Mouse (Mus musculus) testis, adult 2 months (tissue): ENCODE results near the gene 9130213A22Rik. TPM values are rescaled to one million over a fixed set of nuclear protein-coding genes. Genes with fewer than 3 reads are reported as not detected.

ENCODE experiments used
- H3K27ac ChIP-seq: fragments of 200-500 bp; 2 replicates; pipeline ENCODE4 v1.5.1; 2012; ENCODE audit warnings: low read depth, low read length; ENCODE audit not compliant: control insufficient read depth, insufficient read depth
- H3K27me3 ChIP-seq: fragments of 200-500 bp; 2 replicates; pipeline ENCODE4 v1.6.1; 2012; ENCODE audit warnings: mild to moderate bottlenecking, low read length, moderate library complexity; ENCODE audit not compliant: control insufficient read depth, insufficient read depth
- H3K36me3 ChIP-seq: fragments of 200-500 bp; 2 replicates; pipeline ENCODE4 v1.6.1; 2012; ENCODE audit warnings: mild to moderate bottlenecking, low read length; ENCODE audit not compliant: control insufficient read depth, insufficient read depth
- H3K4me1 ChIP-seq: fragments of 200-500 bp; 2 replicates; pipeline ENCODE4 v1.6.1; 2012; ENCODE audit warnings: low read length; ENCODE audit not compliant: control insufficient read depth, insufficient read depth
- H3K4me3 ChIP-seq: fragments of 200-500 bp; 2 replicates; pipeline ENCODE4 v1.5.1; 2012; ENCODE audit warnings: low read depth, mild to moderate bottlenecking, low read length, moderate library complexity, mixed read lengths; ENCODE audit not compliant: control insufficient read depth
- CTCF ChIP-seq: fragments of 200-500 bp; IDR thresholded peaks from 2 replicates; pipeline ENCODE4 v1.5.1; 2012; ENCODE audit warnings: low read depth, mild to moderate bottlenecking, inconsistent platforms, low read length, moderate library complexity; ENCODE audit not compliant: control insufficient read depth, insufficient read depth, insufficient replicate concordance
- POLR2A ChIP-seq: fragments of 200-500 bp; IDR thresholded peaks from 2 replicates; pipeline ENCODE4 v1.6.1; 2012; ENCODE audit warnings: low read depth, mild to moderate bottlenecking, inconsistent platforms, low read length, moderate library complexity; ENCODE audit not compliant: control insufficient read depth
- polyA plus RNA-seq: library from polyadenylated mRNA; depleted of rRNA; stranded (reverse); fragments of >200 nt; gene quantifications from 2 replicates; pipeline ENCODE4 v1.2.3, GENCODE M21; 2012

Gene 9130213A22Rik
- polyA plus RNA-seq, 1 experiment = 0.28 TPM

DNA sequence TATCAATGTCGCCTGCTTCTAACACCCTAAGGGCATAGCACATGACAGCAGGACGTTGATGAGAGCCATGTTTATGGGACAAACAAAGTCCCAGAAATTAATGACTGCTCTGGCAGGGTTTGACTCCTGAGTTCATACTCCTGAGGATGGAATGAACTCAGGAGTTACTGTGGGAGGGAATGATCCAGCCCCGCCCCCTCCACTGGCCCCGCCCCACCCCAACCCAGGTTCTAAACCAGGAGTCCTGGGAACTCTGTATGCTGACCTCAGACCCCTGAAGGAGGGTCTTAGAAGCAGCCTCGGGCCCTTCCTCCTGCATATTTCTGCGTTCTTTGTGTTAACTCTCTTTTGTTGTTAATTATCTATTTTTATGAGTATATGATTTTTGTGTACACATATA, 36.8 kb downstream of the 9130213A22Rik start:
- H3K27ac ChIP-seq = no peak overlapping the region
- H3K4me1 ChIP-seq = peaks cover 24% of the 10 kb centered on the region
- H3K36me3 ChIP-seq = no peaks in the 10 kb centered on the region; the same call in 1 of the 2 replicates
- no peak overlapping the region for H3K4me3 ChIP-seq
- no peaks in the 10 kb centered on the region for H3K27me3 ChIP-seq
- no peak for TF ChIP-seq CTCF
- no peak for TF ChIP-seq POLR2A

GRCm38 (mm10) chr11:69081613-69082012, 40.8 kb downstream of the 9130213A22Rik start:
- TF ChIP-seq CTCF (no peak), POLR2A (no peak)
- no peak overlapping the region for H3K27ac ChIP-seq
- no peaks in the 10 kb centered on the region for H3K27me3 ChIP-seq
- peaks cover 2% of the 10 kb centered on the region for H3K4me1 ChIP-seq
- no peak overlapping the region for H3K4me3 ChIP-seq
- H3K36me3 ChIP-seq = no peaks in the 10 kb centered on the region

DNA sequence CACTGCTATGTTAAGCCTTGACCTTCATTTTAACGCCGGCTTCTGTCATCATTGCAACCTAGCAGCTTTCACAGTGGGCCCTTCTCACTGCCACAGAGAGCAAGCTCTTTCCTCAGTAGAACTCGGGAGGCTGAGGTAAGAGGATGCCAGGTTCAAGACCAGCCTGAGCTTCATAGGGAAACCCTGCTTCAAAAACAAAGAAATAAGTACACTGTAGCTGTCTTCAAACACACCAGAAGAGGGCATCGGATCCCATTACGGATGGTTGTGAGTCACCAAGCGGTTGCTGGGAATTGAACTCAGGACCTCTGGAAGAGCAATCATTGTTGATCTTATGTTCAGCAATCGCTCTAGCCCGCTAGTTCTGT, 41.5 kb downstream of the 9130213A22Rik start:
- TF ChIP-seq CTCF = no peak
- no peak for TF ChIP-seq POLR2A
- H3K4me3 ChIP-seq = no peak overlapping the region
- no peaks in the 10 kb centered on the region for H3K36me3 ChIP-seq
- no peaks in the 10 kb centered on the region for H3K27me3 ChIP-seq
- no peaks in the 10 kb centered on the region for H3K4me1 ChIP-seq
- H3K27ac ChIP-seq = no peak overlapping the region

DNA sequence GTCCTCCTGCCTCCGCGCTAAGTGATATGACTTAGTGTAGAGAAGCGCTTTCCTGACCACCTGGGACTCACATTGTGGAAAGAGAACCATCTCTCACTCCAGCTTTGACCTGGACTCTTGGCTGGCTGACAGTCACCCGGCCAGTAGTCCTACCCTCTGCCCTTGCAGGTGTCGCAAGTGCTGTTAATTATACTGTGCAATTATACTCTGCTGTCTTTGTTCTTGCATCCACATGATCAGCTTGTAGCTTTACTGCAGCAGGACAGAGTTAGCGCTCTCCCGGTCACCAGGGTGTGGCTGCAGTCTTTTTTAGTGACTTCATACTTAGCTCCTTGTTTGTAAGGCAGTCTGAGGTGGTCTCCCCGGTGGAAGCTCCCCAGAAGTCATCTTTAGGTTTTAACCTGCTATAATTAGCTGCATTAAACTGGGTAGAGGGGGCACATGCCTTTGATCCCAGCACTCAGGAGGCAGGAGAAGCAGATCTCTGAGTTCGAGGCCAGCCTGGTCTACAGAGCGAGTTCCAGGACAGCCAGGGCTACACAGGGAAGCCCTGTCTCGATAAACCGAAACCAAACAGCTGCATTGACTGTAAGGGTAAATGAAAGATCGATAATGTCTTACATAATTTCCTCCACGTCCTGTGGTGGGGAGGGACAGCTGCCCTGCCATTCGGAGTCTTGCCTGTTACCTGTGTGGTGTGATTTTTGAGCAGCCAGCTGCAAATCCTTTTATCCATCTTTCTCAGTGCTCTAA, 42.1 kb downstream of the 9130213A22Rik start:
- Histone ChIP-seq H3K27ac (no peak overlapping the region), H3K4me3 (no peak overlapping the region), H3K27me3 (no peaks in the 10 kb centered on the region), H3K4me1 (no peaks in the 10 kb centered on the region), H3K36me3 (no peaks in the 10 kb centered on the region)
- no peak for TF ChIP-seq CTCF
- no peak for TF ChIP-seq POLR2A

- H3K27me3 ChIP-seq = no peaks in the 10 kb centered on the region
- H3K4me1 ChIP-seq = no peaks in the 10 kb centered on the region; the same call in 1 of the 2 replicates
- H3K27ac ChIP-seq = no peak overlapping the region
- no peaks in the 10 kb centered on the region for H3K36me3 ChIP-seq
- TF ChIP-seq POLR2A (no peak), CTCF (no peak)
- H3K4me3 ChIP-seq = no peak overlapping the region
Observed at GRCm38 (mm10) chr11:69078805-69079438, 43.5 kb downstream of the 9130213A22Rik start.

- H3K36me3 ChIP-seq = no peaks in the 10 kb centered on the region
- no peak overlapping the region for H3K4me3 ChIP-seq
- TF ChIP-seq CTCF (no peak), POLR2A (no peak)
- H3K27me3 ChIP-seq = no peaks in the 10 kb centered on the region
- no peaks in the 10 kb centered on the region; the same call in 1 of the 2 replicates for H3K4me1 ChIP-seq
- no peak overlapping the region for H3K27ac ChIP-seq
Observed at GRCm38 (mm10) chr11:69078041-69078440, 44.3 kb downstream of the 9130213A22Rik start.

DNA sequence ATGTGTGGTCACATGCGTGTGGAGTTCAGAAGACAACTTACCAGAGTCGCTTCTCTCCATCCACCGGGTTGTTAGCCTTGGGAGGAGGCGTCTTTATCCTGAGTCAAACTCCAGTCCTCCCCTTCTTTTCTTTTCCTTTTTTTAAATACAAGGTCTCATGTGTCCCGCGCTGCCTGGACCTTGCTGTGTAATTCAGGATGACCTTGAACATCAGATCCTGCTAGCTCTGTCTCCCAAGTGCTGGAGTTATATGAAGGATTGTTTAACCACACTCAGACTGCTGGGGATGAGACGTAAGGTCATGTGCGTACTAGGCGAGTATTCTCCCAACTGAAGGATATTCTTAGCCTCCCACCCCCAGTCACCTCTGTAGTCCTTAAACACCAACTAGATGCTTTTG, 45.1 kb downstream of the 9130213A22Rik start:
- no peak for TF ChIP-seq CTCF
- no peak for TF ChIP-seq POLR2A
- no peak overlapping the region for H3K4me3 ChIP-seq
- no peaks in the 10 kb centered on the region for H3K36me3 ChIP-seq
- peaks cover 3% of the 10 kb centered on the region for H3K4me1 ChIP-seq
- H3K27me3 ChIP-seq = no peaks in the 10 kb centered on the region
- no peak overlapping the region for H3K27ac ChIP-seq
